Mouse (Mus musculus) neural tube, embryonic 11.5 days (tissue): ENCODE results near the gene Lrrc4c. TPM values are rescaled to one million over a fixed set of nuclear protein-coding genes. Genes with fewer than 3 reads are reported as not detected.

Source experiments
- ATAC-seq: fragments of 200-750 bp; cut with Nextera tagmentation; 2 replicates; pipeline ENCODE4 v1.8.0; 2017; ENCODE audit warnings: moderate number of reproducible peaks, mild to moderate bottlenecking, moderate TSS enrichment, moderate library complexity; ENCODE audit not compliant: insufficient read depth, low FRiP score, low TSS enrichment
- DNase-seq: peaks from one replicate; pipeline ENCODE4 v3.0.0-alpha.2; 2015; ENCODE audit warnings: low spot score
- H3K27ac ChIP-seq: fragments of 300-500 bp; sonication (generic); 2 replicates; pipeline ENCODE4 v1.5.1; 2014; ENCODE audit warnings: low read depth, mild to moderate bottlenecking, low read length
- H3K27me3 ChIP-seq: fragments of 300-500 bp; sonication (generic); 2 replicates; pipeline ENCODE4 v1.6.1; 2014; ENCODE audit warnings: mild to moderate bottlenecking, low read length, mixed read lengths; ENCODE audit not compliant: control insufficient read depth, insufficient read depth
- H3K36me3 ChIP-seq: fragments of 300-500 bp; sonication (generic); 2 replicates; pipeline ENCODE4 v1.6.1; 2014; ENCODE audit warnings: mild to moderate bottlenecking, low read length, moderate library complexity, mixed read lengths; ENCODE audit not compliant: control insufficient read depth, insufficient read depth
- H3K4me1 ChIP-seq: fragments of 300-500 bp; sonication (generic); 2 replicates; pipeline ENCODE4 v1.6.1; 2014; ENCODE audit warnings: low read length, mixed read lengths; ENCODE audit not compliant: control insufficient read depth, insufficient read depth
- H3K4me2 ChIP-seq: fragments of 300-500 bp; sonication (generic); 2 replicates; pipeline ENCODE4 v1.6.1; 2014; ENCODE audit warnings: low read depth, mild to moderate bottlenecking, moderate library complexity
- H3K4me3 ChIP-seq: fragments of 300-500 bp; sonication (generic); 2 replicates; pipeline ENCODE4 v1.5.1; 2014; ENCODE audit warnings: low read depth, low read length
- H3K9ac ChIP-seq: fragments of 300-500 bp; sonication (generic); 2 replicates; pipeline ENCODE4 v1.6.1; 2014; ENCODE audit warnings: mild to moderate bottlenecking, low read length
- H3K9me3 ChIP-seq: fragments of 300-500 bp; sonication (generic); 2 replicates; pipeline ENCODE4 v1.6.1; 2016; ENCODE audit warnings: low read length; ENCODE audit not compliant: control insufficient read depth
- WGBS: fragments of 180-500 bp; shearing (Covaris S2); extraction: QIAGEN DNeasy Blood & Tissue Kit; methylation state at CpG from one replicate; pipeline ENCODE4 v1.1.7; 2014; 5-methylcytosine and 5-hydroxymethylcytosine counted together
- polyA plus RNA-seq: library from polyadenylated mRNA; unstranded; fragments of >200 nt; fragmentation: Nextera tagmentation; extraction: Ambion mirVana; gene quantifications from 2 replicates; pipeline ENCODE4 v1.2.1, GENCODE M21; 2014

Gene Lrrc4c
- polyA plus RNA-seq, 1 experiment from 2014 or later = 4.5 TPM

- H3K9me3 ChIP-seq = no peaks in the 10 kb centered on the region
- no peaks in the 10 kb centered on the region for H3K4me1 ChIP-seq
- WGBS = 78% methylated on average over 5 of the region's 5 CpGs
- no peak overlapping the region for H3K27ac ChIP-seq
- ATAC-seq = no peak
- no peak overlapping the region for H3K4me3 ChIP-seq
- no peaks in the 10 kb centered on the region for H3K27me3 ChIP-seq
- DNase-seq = no peak
- no peak overlapping the region for H3K9ac ChIP-seq
- no peak overlapping the region for H3K4me2 ChIP-seq
- H3K36me3 ChIP-seq = no peaks in the 10 kb centered on the region
Observed at GRCm38 (mm10) chr2:97504902-97505301, 1186.9 kb downstream of the Lrrc4c start.

DNA sequence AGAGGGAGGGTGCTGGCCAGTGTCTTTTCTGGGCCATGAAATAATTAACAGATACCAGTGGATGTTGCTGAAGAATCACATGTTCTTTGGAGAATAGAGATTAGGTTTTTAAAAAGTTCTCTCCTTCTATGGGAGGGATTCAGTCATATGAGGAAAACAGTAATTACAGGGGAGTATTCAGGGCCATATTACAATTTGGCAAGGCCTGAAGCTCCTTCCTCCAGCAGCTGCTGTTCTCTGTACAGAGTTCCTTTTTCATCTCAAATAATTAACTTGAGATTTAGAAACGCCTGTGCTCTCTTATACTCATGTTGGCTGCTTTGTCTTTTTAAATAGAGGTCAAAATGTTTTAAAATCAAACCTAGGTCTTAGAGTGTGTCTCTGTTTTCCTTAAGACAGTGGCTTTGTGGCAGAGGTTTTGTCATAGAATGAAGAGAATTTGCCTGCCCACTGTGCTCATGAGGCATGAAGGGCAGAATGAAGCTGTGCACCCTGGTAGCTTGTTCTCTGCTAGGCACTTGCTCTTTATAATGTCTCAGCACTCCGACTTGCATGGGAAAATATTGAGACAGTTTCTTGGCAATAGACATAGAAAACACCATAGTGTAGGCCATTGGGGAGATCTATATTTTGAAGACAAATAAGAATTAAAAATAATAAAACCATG, 1206.4 kb downstream of the Lrrc4c start:
- no peaks in the 10 kb centered on the region for H3K4me1 ChIP-seq
- 67% methylated on average over 2 of the region's 2 CpGs for WGBS
- H3K4me3 ChIP-seq = no peak overlapping the region
- H3K9me3 ChIP-seq = no peaks in the 10 kb centered on the region
- H3K27me3 ChIP-seq = no peaks in the 10 kb centered on the region
- H3K9ac ChIP-seq = no peak overlapping the region
- no peak for ATAC-seq
- no peak overlapping the region for H3K4me2 ChIP-seq
- no peak overlapping the region for H3K27ac ChIP-seq
- DNase-seq = no peak
- no peaks in the 10 kb centered on the region for H3K36me3 ChIP-seq

GRCm38 (mm10) chr2:97525107-97525506, 1207.1 kb downstream of the Lrrc4c start:
- Histone ChIP-seq H3K4me2 (no peak overlapping the region), H3K9me3 (no peaks in the 10 kb centered on the region), H3K27ac (no peak overlapping the region), H3K4me1 (no peaks in the 10 kb centered on the region), H3K36me3 (no peaks in the 10 kb centered on the region), H3K4me3 (no peak overlapping the region), H3K27me3 (no peaks in the 10 kb centered on the region), H3K9ac (no peak overlapping the region)
- 91% methylated on average over 2 of the region's 2 CpGs for WGBS
- ATAC-seq (no peak), DNase-seq (no peak)

GRCm38 (mm10) chr2:97530622-97531021, 1212.7 kb downstream of the Lrrc4c start:
- no peak overlapping the region for H3K4me2 ChIP-seq
- no peaks in the 10 kb centered on the region for H3K27me3 ChIP-seq
- H3K4me3 ChIP-seq = no peak overlapping the region
- H3K36me3 ChIP-seq = no peaks in the 10 kb centered on the region
- H3K9me3 ChIP-seq = no peaks in the 10 kb centered on the region
- WGBS = 67% methylated on average over 4 of the region's 4 CpGs
- H3K4me1 ChIP-seq = no peaks in the 10 kb centered on the region
- no peak overlapping the region for H3K27ac ChIP-seq
- no peak for DNase-seq
- no peak overlapping the region for H3K9ac ChIP-seq
- ATAC-seq = no peak

DNA sequence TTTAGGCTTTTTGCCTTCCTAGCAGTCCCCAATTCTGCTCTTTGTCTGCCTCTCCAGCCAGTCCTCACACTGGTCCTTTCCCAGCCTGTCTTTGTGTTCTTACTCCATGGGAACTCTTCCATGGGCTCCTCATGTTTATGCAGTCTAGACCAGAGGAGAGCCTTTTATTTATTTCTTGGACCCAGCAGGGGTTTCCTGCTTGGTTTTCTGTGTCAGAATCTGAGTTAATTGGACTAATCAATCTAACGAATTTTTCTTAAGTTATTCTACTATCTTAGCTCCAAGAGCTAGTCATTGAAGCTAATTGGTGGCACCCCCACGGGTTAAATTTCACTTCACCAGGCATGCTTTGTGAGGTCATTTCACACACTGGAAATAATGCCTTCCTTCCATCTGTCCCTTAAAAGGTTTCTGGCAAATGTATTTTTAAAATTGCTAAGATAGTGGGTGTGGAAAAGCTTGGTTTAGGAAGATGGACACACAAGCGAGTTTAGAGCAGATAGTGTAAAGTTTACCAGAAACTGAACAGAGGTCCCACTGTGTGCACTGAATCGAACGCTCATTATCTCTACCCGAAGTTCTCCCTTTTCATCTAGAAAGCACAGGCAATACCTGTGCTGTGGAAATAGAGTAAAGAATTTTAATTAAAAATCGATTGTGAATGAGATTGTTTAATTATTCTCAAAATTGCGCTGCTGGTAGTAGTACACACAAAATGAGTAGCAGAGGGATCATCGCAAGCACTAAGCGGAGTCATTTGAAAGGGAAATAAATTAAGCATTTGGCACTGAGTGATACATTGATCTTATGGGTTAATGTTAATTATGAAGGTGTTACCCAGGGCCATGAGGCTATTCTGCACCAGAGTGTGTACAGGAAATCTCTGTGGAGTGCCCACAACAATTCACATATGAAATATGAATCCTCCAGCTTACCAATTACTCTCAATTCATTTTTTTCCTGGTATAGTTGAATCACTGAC, 1226.0 kb downstream of the Lrrc4c start:
- H3K4me3 ChIP-seq = no peak overlapping the region
- no peaks in the 10 kb centered on the region for H3K9me3 ChIP-seq
- H3K4me2 ChIP-seq = no peak overlapping the region
- DNase-seq = peak; percentile 20
- ATAC-seq = peak; percentile 79
- H3K27me3 ChIP-seq = no peaks in the 10 kb centered on the region
- no peaks in the 10 kb centered on the region for H3K36me3 ChIP-seq
- WGBS = 75% methylated on average over 10 of the region's 10 CpGs
- H3K9ac ChIP-seq = no peak overlapping the region
- no peaks in the 10 kb centered on the region for H3K4me1 ChIP-seq
- H3K27ac ChIP-seq = no peak overlapping the region

DNA sequence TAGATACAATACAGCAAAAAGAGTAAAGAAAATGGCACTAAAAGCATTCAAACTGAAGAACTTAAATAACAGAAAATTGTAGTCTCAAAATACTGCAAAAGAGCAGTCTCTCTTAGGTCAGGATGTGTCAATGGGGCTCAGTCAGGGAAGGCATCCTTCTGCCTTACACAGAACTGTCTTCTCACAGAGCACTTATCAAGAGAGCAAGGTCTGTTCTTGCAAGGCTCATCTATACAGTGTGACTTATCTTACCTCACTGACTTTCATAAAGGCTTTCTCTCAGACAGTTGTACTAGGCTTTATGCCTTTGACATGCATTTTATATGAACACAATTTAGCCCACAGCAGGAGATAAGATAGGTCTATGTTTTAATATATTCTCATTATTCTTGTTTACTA, 1226.7 kb downstream of the Lrrc4c start:
- Histone ChIP-seq H3K27ac (no peak overlapping the region), H3K9me3 (no peaks in the 10 kb centered on the region), H3K27me3 (no peaks in the 10 kb centered on the region), H3K9ac (no peak overlapping the region), H3K36me3 (no peaks in the 10 kb centered on the region), H3K4me2 (no peak overlapping the region), H3K4me3 (no peak overlapping the region), H3K4me1 (no peaks in the 10 kb centered on the region)
- DNase-seq (no peak), ATAC-seq (no peak)

- no peaks in the 10 kb centered on the region for H3K27me3 ChIP-seq
- no peaks in the 10 kb centered on the region for H3K9me3 ChIP-seq
- no peaks in the 10 kb centered on the region for H3K4me1 ChIP-seq
- 91% methylated on average over 1 of the region's 1 CpGs for WGBS
- DNase-seq = no peak
- no peak overlapping the region for H3K27ac ChIP-seq
- H3K4me3 ChIP-seq = no peak overlapping the region
- no peak for ATAC-seq
- H3K36me3 ChIP-seq = no peaks in the 10 kb centered on the region
- no peak overlapping the region for H3K9ac ChIP-seq
- H3K4me2 ChIP-seq = no peak overlapping the region
Observed at GRCm38 (mm10) chr2:97545946-97546345, 1228.0 kb downstream of the Lrrc4c start.

DNA sequence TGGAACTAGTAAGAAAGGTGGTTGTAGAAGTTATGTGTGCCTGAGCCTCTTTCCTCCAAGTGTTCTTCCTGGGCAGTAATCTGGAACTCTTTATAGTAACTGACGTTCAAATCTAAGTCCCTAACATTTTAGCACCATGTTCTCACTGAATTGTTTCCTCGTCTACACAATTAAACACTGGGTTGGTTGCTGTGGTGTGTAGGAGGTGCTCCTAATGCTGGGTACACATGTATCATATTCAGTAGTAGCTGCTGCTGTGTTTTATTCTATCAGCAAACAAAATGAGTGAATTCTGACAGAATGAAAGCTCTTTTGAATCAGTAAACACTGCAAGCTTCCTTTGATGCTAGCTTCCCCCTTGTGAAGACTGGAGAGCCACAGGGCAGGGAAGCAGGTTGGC, 1246.5 kb downstream of the Lrrc4c start:
- no peak overlapping the region for H3K4me3 ChIP-seq
- H3K9ac ChIP-seq = no peak overlapping the region
- no peak for ATAC-seq
- no peak overlapping the region for H3K4me2 ChIP-seq
- 67% methylated on average over 2 of the region's 2 CpGs for WGBS
- H3K27ac ChIP-seq = no peak overlapping the region
- H3K36me3 ChIP-seq = no peaks in the 10 kb centered on the region
- H3K4me1 ChIP-seq = no peaks in the 10 kb centered on the region
- H3K27me3 ChIP-seq = no peaks in the 10 kb centered on the region
- DNase-seq = no peak
- H3K9me3 ChIP-seq = no peaks in the 10 kb centered on the region

DNA sequence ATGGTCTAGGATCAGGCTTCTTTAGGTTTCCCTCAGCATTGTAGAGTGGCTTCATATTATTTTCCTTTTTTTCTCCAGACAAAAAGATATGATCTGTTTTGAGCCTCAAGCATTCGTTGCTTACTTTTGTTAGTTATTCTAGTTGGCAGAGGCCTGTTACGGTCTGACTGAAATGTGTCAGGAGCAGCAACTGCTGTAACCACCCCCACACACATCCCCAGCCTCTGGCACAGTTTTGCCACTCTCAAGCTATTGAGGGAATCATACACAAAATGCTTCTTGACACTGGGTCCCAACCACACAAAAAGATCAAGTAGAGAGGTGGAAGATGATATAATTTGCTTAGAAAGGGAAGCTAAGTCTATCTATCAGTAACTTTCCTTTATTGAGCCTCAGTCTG, 1251.0 kb downstream of the Lrrc4c start:
- H3K4me3 ChIP-seq = no peak overlapping the region
- H3K9ac ChIP-seq = no peak overlapping the region
- H3K27me3 ChIP-seq = no peaks in the 10 kb centered on the region
- ATAC-seq (no peak), DNase-seq (no peak)
- 90% methylated on average over 2 of the region's 2 CpGs for WGBS
- H3K9me3 ChIP-seq = no peaks in the 10 kb centered on the region
- H3K27ac ChIP-seq = no peak overlapping the region
- no peaks in the 10 kb centered on the region for H3K4me1 ChIP-seq
- no peak overlapping the region for H3K4me2 ChIP-seq
- H3K36me3 ChIP-seq = no peaks in the 10 kb centered on the region
